Mouse (Mus musculus): ENCODE measurements around the gene Lamp1. TPM values are rescaled to one million over a fixed set of nuclear protein-coding genes. Genes with fewer than 3 reads are reported as not detected.

The Lamp1 gene
- polyA plus RNA-seq, 1 experiment, result not detected

- H3K4me3 ChIP-seq (ENCODE audit: insufficient read depth, low read depth, low read length), result no peak overlapping the region
- peak; percentile 66 for TF ChIP-seq CTCF (IDR thresholded peaks at IDR 0.05; ENCODE audit: insufficient read depth, low read depth, low read length)
- no peak for TF ChIP-seq POLR2A (IDR thresholded peaks at IDR 0.05; ENCODE audit: insufficient read depth, low read depth, low read length)
- H3K4me1 ChIP-seq (ENCODE audit: control insufficient read depth, insufficient read depth, low read length), result peaks cover 19% of the 10 kb centered on the region
- 25% methylated on average over 10 of the region's 10 CpGs for WGBS
- no peak overlapping the region for H3K27ac ChIP-seq (ENCODE audit: insufficient read depth, low read depth, low read length)
Observed at GRCm38 (mm10) chr8:13213479-13214268, 54.7 kb downstream of the Lamp1 start.

GRCm38 (mm10) chr8:13216386-13216785, 57.4 kb downstream of the Lamp1 start:
- no peak for TF ChIP-seq CTCF (IDR thresholded peaks at IDR 0.05; ENCODE audit: insufficient read depth, low read depth, low read length)
- TF ChIP-seq POLR2A (IDR thresholded peaks at IDR 0.05; ENCODE audit: insufficient read depth, low read depth, low read length), result no peak
- Histone ChIP-seq H3K27ac (ENCODE audit: insufficient read depth, low read depth, low read length) (no peak overlapping the region), H3K4me1 (ENCODE audit: control insufficient read depth, insufficient read depth, low read length) (peaks cover 13% of the 10 kb centered on the region), H3K4me3 (ENCODE audit: insufficient read depth, low read depth, low read length) (no peak overlapping the region)
- 86% methylated on average over 8 of the region's 8 CpGs for WGBS

GRCm38 (mm10) chr8:13217093-13217492, 58.1 kb downstream of the Lamp1 start:
- WGBS, result 70% methylated on average over 5 of the region's 5 CpGs
- TF ChIP-seq CTCF (IDR thresholded peaks at IDR 0.05; ENCODE audit: insufficient read depth, low read depth, low read length) (no peak), POLR2A (IDR thresholded peaks at IDR 0.05; ENCODE audit: insufficient read depth, low read depth, low read length) (no peak)
- Histone ChIP-seq H3K4me1 (ENCODE audit: control insufficient read depth, insufficient read depth, low read length) (peaks cover 13% of the 10 kb centered on the region), H3K27ac (ENCODE audit: insufficient read depth, low read depth, low read length) (no peak overlapping the region), H3K4me3 (ENCODE audit: insufficient read depth, low read depth, low read length) (no peak overlapping the region)

GRCm38 (mm10) chr8:13217986-13218385, 59.0 kb downstream of the Lamp1 start:
- Histone ChIP-seq H3K4me1 (ENCODE audit: control insufficient read depth, insufficient read depth, low read length) (peaks cover 8% of the 10 kb centered on the region), H3K4me3 (ENCODE audit: insufficient read depth, low read depth, low read length) (no peak overlapping the region), H3K27ac (ENCODE audit: insufficient read depth, low read depth, low read length) (no peak overlapping the region)
- TF ChIP-seq CTCF (IDR thresholded peaks at IDR 0.05; ENCODE audit: insufficient read depth, low read depth, low read length), result no peak
- TF ChIP-seq POLR2A (IDR thresholded peaks at IDR 0.05; ENCODE audit: insufficient read depth, low read depth, low read length), result no peak

GRCm38 (mm10) chr8:13218441-13218840, 59.5 kb downstream of the Lamp1 start:
- 90% methylated on average over 4 of the region's 4 CpGs for WGBS
- Histone ChIP-seq H3K27ac (ENCODE audit: insufficient read depth, low read depth, low read length) (no peak overlapping the region), H3K4me1 (ENCODE audit: control insufficient read depth, insufficient read depth, low read length) (peaks cover 4% of the 10 kb centered on the region), H3K4me3 (ENCODE audit: insufficient read depth, low read depth, low read length) (no peak overlapping the region)
- TF ChIP-seq POLR2A (IDR thresholded peaks at IDR 0.05; ENCODE audit: insufficient read depth, low read depth, low read length), result no peak
- TF ChIP-seq CTCF (IDR thresholded peaks at IDR 0.05; ENCODE audit: insufficient read depth, low read depth, low read length), result no peak

- 87% methylated on average over 9 of the region's 9 CpGs for WGBS
- TF ChIP-seq CTCF (IDR thresholded peaks at IDR 0.05; ENCODE audit: insufficient read depth, low read depth, low read length), result no peak
- TF ChIP-seq POLR2A (IDR thresholded peaks at IDR 0.05; ENCODE audit: insufficient read depth, low read depth, low read length), result no peak
- H3K4me1 ChIP-seq (ENCODE audit: control insufficient read depth, insufficient read depth, low read length), result peaks cover 18% of the 10 kb centered on the region
- H3K27ac ChIP-seq (ENCODE audit: insufficient read depth, low read depth, low read length), result no peak overlapping the region
- H3K4me3 ChIP-seq (ENCODE audit: insufficient read depth, low read depth, low read length), result no peak overlapping the region
Observed at GRCm38 (mm10) chr8:13224426-13224825, 65.5 kb downstream of the Lamp1 start.

Other genes starting within 250 kb of the Lamp1 start
- not detected in 2 replicates for gene F7, start 133.1 kb upstream of the Lamp1 start, polyA plus RNA-seq (2012; ENCODE audit: insufficient read depth, insufficient read length, low replicate concordance, missing spikeins)
- not detected in 2 replicates for gene F10, start 121.9 kb upstream of the Lamp1 start, polyA plus RNA-seq (2012; ENCODE audit: insufficient read depth, insufficient read length, low replicate concordance, missing spikeins)
- gene Proz, start 98.2 kb upstream of the Lamp1 start, polyA plus RNA-seq (2012; ENCODE audit: insufficient read depth, insufficient read length, low replicate concordance, missing spikeins), result not detected in 2 replicates
- gene Pcid2, start 53.7 kb upstream of the Lamp1 start, polyA plus RNA-seq (2012; ENCODE audit: insufficient read depth, insufficient read length, low replicate concordance, missing spikeins), result not detected in 2 replicates
- gene Cul4a, start 53.5 kb upstream of the Lamp1 start, polyA plus RNA-seq (2012; ENCODE audit: insufficient read depth, insufficient read length, low replicate concordance, missing spikeins), result 235 TPM in 1 of 2 replicates, not detected in the other
- gene Grtp1, start 41.5 kb downstream of the Lamp1 start, polyA plus RNA-seq (2012; ENCODE audit: insufficient read depth, insufficient read length, low replicate concordance, missing spikeins), result not detected in 2 replicates
- gene Adprhl1, start 95.0 kb downstream of the Lamp1 start, polyA plus RNA-seq (2012; ENCODE audit: insufficient read depth, insufficient read length, low replicate concordance, missing spikeins), result not detected in 2 replicates
- not detected in 2 replicates for gene Dcun1d2, start 129.0 kb downstream of the Lamp1 start, polyA plus RNA-seq (2012; ENCODE audit: insufficient read depth, insufficient read length, low replicate concordance, missing spikeins)
- not detected in 2 replicates for gene Tmco3, start 129.0 kb downstream of the Lamp1 start, polyA plus RNA-seq (2012; ENCODE audit: insufficient read depth, insufficient read length, low replicate concordance, missing spikeins)
- gene Tfdp1, start 179.6 kb downstream of the Lamp1 start, polyA plus RNA-seq (2012; ENCODE audit: insufficient read depth, insufficient read length, low replicate concordance, missing spikeins), result not detected in 2 replicates
- not detected in 2 replicates for gene Atp4b, start 237.7 kb downstream of the Lamp1 start, polyA plus RNA-seq (2012; ENCODE audit: insufficient read depth, insufficient read length, low replicate concordance, missing spikeins)
- not detected in 2 replicates for gene Grk1, start 245.9 kb downstream of the Lamp1 start, polyA plus RNA-seq (2012; ENCODE audit: insufficient read depth, insufficient read length, low replicate concordance, missing spikeins)

Data from olfactory bulb, adult 2 months (tissue).